Mouse (Mus musculus): ENCODE measurements around the gene Mrps7. TPM values are rescaled to one million over a fixed set of nuclear protein-coding genes. Genes with fewer than 3 reads are reported as not detected.
"Not testable (repeated sequence)": the region's sequence is repeated elsewhere in the genome, so short reads cannot be mapped to it uniquely, and the experiment has no call there.

Gene Mrps7
- polyA plus RNA-seq, 1 experiment, result 42.9 TPM

DNA sequence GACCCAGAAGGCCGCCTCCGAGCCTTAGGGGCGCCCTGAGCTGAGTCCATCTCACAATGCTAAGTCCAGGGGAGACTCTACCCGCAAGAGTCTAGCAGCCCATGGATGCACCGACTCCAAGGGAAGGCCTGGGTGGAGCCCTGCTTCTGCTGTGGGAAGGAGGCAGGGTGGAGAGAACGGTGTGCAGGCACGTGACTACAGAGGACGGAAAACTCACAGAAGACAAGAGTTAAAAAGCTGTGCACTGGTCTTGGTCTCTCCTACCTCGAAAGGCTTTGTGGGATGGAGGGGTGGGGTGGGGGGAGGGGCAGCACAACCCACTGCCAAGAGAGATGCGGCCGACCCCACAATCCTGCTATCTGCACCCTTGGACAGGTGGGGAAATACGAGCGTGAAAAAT is 40.6 kb downstream of the Mrps7 start:
- no peak for DNase-seq (ENCODE audit: extremely low spot score in 1 of 2, low spot score in 1 of 2)

DNA sequence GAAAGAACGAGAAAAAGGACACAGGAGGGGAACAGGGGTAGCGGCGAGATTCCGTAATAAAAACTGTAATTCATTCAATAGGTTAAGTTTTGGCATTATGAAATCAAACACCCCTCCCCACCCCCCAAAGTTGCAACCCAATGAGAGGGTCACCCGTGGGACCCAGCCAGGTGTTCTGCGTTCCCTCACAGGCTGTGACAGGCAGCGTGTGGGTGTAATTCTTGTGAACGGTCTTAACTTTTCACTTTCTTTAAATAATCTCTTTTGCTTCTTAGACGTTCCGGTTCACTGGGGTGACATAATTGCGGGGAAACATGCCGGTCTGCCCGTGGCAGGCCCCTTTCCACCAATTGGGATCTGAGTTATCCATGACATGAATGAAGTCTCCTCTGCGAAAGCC is 41.8 kb downstream of the Mrps7 start:
- not testable (repeated sequence) for DNase-seq (ENCODE audit: extremely low spot score in 1 of 2, low spot score in 1 of 2)

DNA sequence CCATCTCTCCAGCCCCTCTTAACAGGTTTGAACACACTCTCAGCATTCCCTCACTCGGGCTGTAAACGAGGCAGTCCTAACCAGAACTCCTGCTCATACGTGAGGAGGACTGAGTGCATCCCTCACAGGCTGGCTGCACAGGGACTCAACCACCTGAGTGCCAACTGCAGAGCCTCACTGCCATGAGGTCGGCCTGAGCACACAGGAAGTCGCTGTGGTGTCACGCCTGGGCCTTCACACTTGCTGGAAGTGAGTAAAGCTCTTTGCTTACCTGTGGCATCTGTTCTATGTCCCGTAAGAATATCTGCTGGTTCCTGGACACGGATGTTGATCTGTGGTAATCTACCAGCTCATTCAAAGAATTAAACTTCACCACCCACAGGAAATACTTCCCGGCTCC is 42.7 kb downstream of the Mrps7 start:
- no peak for DNase-seq (ENCODE audit: extremely low spot score in 1 of 2, low spot score in 1 of 2)

DNA sequence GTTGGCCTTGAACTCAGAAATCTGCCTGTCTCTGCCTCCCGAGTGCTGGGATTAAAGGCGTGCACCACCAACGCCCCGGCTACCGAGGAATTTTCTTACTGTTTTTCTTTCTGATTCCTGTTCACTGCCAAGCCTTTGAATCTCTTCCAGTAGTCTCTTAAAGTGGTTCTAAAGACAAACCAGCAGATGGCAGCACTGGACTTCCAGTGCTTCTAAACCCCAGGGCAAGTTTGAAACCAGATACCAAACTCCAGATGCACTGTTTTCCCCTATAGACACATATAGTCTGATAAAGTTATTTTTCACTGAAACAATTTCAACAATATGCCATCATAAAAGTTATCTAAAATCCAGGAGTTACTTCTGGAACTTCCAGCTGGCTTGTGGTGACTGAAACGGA is 43.7 kb downstream of the Mrps7 start:
- DNase-seq (ENCODE audit: extremely low spot score in 1 of 2, low spot score in 1 of 2), result peak in 1 of 2 experiments; percentile 79

DNA sequence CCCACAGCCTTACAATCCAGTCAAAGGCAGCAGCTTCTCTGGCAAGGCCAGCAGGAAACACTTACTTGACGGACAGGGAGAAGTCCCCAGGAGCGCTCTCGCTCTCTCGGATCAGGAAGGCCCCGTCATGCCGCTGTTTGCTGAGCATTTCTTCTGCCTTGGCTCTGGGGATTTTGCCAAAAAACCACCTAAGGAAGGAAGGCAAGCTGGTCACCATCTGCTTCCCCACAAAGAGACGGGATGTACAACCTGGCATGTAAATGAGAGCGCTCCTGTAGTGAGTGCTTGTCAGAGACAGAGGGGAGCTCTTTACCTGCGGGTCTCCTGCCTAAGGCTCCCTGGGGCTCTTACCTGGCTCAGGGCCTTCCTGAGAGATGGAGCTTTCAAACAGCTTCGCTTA is 46.0 kb downstream of the Mrps7 start:
- peak in 1 of 2 experiments; percentile 55 for DNase-seq (ENCODE audit: extremely low spot score in 1 of 2, low spot score in 1 of 2)

DNA sequence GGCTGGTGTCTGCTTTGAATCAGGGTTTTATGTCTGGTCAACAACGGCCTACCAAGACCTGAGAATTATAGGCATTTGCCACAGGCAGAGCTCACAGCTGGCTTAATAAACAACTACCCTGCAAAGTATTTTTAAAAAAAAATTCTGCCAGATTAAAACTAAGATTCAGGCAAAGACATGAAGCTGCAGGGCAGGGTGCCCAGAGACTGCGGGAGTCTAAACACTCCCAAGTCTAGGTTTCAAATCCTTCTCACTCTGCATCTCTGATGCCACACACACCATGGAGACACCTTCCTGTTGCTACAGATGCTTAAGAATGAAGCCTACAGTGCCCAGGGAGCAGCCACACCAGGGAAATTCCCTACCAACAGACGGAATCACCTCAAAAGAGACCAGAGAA is 48.0 kb downstream of the Mrps7 start:
- DNase-seq (ENCODE audit: extremely low spot score in 1 of 2, low spot score in 1 of 2), result no peak

DNA sequence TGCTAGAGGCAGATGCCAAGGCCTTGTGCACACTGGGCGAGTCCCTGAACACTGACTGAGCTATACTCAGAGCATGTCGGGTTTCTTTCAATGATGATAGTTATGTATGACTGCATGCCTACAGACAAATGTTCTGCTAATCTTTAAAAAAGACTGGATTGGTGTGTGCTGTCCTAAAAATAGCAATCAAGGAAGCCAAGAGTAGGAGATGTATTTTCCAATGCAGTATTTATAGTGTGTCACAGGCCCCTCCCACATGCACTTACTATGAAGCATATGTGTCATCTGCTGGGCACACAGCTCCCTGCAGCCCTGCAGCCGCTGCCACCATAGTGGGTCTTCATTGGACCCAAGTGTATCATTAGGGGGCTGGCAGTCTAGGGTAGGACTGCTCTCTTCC is 49.5 kb downstream of the Mrps7 start:
- peak in 1 of 2 experiments; percentile 57 for DNase-seq (ENCODE audit: extremely low spot score in 1 of 2, low spot score in 1 of 2)

DNA sequence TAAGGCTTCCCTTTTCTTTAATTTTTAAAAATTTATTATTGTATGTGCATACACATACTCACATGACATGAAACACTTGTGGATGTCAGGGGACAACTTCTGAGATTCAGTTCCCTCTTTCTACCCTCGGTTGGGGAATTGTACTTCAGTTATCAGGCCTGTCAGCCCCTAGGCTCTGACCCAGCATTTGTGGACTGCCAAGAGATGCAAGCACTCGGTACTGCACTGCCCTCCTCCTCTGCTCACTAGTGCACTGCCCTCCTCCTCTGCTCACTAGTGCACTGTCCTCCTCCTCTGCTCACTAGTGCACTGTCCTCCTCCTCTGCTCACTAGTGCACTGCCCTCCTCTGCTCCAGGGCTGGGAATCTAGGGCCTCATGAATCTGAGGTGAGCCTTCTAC is 50.4 kb downstream of the Mrps7 start:
- no peak for DNase-seq (ENCODE audit: extremely low spot score in 1 of 2, low spot score in 1 of 2)

Other genes starting within 250 kb of the Mrps7 start
- gene Hid1, start 236.2 kb upstream of the Mrps7 start, polyA plus RNA-seq (2012; rRNA removed), result 97.9 and 106 TPM in 2 replicates
- 22.7 and 23.1 TPM in 2 replicates for gene Cdr2l, start 222.0 kb upstream of the Mrps7 start, polyA plus RNA-seq (2012; rRNA removed)
- gene Mrpl58, start 200.2 kb upstream of the Mrps7 start, polyA plus RNA-seq (2012; rRNA removed), result 129 and 134 TPM in 2 replicates
- gene Atp5h, start 184.0 kb upstream of the Mrps7 start, polyA plus RNA-seq (2012; rRNA removed), result 785 and 842 TPM in 2 replicates
- 71.8 and 78.7 TPM in 2 replicates for gene Kctd2, start 183.8 kb upstream of the Mrps7 start, polyA plus RNA-seq (2012; rRNA removed)
- gene Trim80, start 163.4 kb upstream of the Mrps7 start, polyA plus RNA-seq (2012; rRNA removed), result 0.06 and 0.17 TPM in 2 replicates
- 0.06 TPM in 1 of 2 replicates, not detected in the other for gene Slc16a5, start 141.5 kb upstream of the Mrps7 start, polyA plus RNA-seq (2012; rRNA removed)
- 9.9 TPM in 2 replicates for gene Armc7, start 128.3 kb upstream of the Mrps7 start, polyA plus RNA-seq (2012; rRNA removed)
- 73.9 and 74.9 TPM in 2 replicates for gene Nt5c, start 112.1 kb upstream of the Mrps7 start, polyA plus RNA-seq (2012; rRNA removed)
- 209 and 216 TPM in 2 replicates for gene Jpt1, start 89.5 kb upstream of the Mrps7 start, polyA plus RNA-seq (2012; rRNA removed)
- 365 and 405 TPM in 2 replicates for gene Sumo2, start 67.6 kb upstream of the Mrps7 start, polyA plus RNA-seq (2012; rRNA removed)
- 71.0 and 72.9 TPM in 2 replicates for gene Nup85, start 39.5 kb upstream of the Mrps7 start, polyA plus RNA-seq (2012; rRNA removed)
- gene Gga3, start 126 bp downstream of the Mrps7 start, polyA plus RNA-seq (2012; rRNA removed), result 61.7 and 65.1 TPM in 2 replicates
- 36.3 and 38.9 TPM in 2 replicates for gene Mif4gd, start 9.0 kb downstream of the Mrps7 start, polyA plus RNA-seq (2012; rRNA removed)
- gene Slc25a19, start 24.4 kb downstream of the Mrps7 start, polyA plus RNA-seq (2012; rRNA removed), result 117 and 127 TPM in 2 replicates
- 194 and 200 TPM in 2 replicates for gene Grb2, start 104.7 kb downstream of the Mrps7 start, polyA plus RNA-seq (2012; rRNA removed)
- 49.7 and 57.3 TPM in 2 replicates for gene Tmem94, start 161.5 kb downstream of the Mrps7 start, polyA plus RNA-seq (2012; rRNA removed)
- gene Caskin2, start 209.7 kb downstream of the Mrps7 start, polyA plus RNA-seq (2012; rRNA removed), result 25.8 and 29.3 TPM in 2 replicates
- gene Tsen54, start 210.8 kb downstream of the Mrps7 start, polyA plus RNA-seq (2012; rRNA removed), result 15.6 and 16.8 TPM in 2 replicates
- 2.8 and 3.2 TPM in 2 replicates for gene Llgl2, start 220.1 kb downstream of the Mrps7 start, polyA plus RNA-seq (2012; rRNA removed)

Data from frontal cortex, adult 2 months (tissue).